Mouse (Mus musculus) layer of hippocampus, postnatal 14 days (tissue): ENCODE measurements at regions not wholly inside any gene's neighbourhood (a gene's known extent, or its start where the extent isn't known, plus 50 kb on each side); places are given as distances from the start of the nearest gene placed in this dataset.
A peak's percentile ranks its signal among the peaks of the same experiment; 100 is the strongest.
"Not testable (repeated sequence)": the region's sequence is repeated elsewhere in the genome, so short reads cannot be mapped to it uniquely, and the experiment has no call there.

Source experiments
- DNase-seq, 2 experiments: peaks; one replicate each; pipeline ENCODE4 v3.0.0; 2021 to 2022; ENCODE audit warnings: low spot score in 2 of 2, mixed read lengths in 1 of 2

GRCm38 (mm10) chr10:46629876-46630275 lies 1052.2 kb downstream of the Hace1 start:
- no peak for DNase-seq

DNA sequence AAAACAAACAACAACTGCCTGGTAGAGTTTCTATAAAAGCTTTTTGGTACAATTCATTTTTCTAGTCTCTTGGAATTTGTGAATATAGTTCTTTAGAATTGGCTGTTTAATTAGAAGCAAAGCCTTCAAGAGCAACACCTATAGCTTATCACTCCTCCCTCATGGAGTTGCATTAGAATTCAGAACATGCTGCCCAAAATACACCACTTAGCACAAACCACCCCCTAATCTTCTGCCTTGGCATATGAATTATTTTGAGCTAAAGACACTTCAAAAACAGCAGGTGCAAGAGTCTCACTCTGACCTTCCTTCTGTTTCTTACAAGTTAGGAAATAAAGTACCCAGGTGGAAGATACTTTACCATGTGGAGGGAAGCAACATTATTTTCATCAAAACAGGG lies 1085.4 kb downstream of the Hace1 start:
- no peak for DNase-seq

- not testable (repeated sequence) for DNase-seq
These were observed 1112.3 kb downstream of the Hace1 start for GRCm38 (mm10) chr10:46689823-46690372.

DNA sequence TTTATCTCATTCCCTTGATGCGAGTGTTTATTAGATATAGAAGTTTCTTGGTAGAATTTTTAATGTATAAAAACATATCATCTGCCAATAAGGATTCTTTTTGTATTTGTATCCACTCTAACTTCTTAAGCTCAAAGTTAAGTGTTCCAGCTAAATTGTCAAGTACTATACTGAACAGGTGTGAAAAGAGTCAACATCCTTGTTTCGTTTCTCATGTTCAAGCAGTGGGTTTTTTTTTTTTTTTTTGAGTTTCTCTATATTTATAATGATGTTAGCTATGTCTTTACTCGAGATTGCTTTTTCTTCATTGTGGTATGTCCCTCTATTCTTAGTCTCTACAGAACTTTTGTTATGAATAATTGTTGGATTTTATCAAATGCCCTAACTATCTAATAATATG lies 1115.0 kb downstream of the Hace1 start:
- no peak for DNase-seq

DNA sequence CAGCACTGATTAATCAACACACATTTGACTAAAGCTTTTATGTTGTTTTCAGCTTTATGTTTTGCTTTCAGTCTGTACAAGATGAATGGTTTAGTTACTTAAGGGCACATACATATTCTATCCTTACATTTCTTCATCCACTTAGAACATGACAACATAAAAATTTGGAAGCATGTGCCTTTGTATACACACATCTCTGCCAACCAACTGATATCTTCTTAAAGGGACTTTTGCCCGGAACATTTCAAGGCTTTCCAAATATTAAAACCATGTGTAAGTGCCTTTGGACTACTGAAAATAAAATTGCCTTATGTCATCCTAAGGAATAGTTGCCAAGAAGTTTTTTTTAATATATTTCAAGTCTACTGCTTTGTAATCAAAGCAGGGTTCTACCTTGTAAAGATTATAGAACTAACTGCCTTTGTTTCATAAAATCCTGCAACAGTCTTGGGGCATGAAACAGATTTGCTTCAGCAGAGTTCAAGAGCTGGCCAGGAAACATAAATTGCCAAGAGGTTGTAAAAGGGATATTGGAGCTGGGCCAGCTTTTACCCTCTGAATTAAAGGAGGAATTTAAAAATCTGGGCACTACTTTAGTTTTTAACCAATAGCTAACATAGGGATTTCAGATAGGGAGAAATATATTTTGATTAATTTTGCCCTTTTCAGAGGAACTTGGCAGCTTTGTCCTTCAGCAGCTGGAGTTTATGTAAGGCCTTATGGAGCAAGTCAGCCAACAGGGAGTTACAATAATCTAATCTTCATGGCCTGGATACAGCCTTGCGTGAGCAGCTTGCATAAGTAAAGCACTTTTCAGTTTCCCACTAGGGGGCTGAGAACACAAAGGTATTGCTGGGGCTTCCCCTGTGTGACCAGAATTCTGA lies 1120.0 kb downstream of the Hace1 start:
- peak; percentile 24 to 75 for DNase-seq

- no peak for DNase-seq
These were observed 1123.6 kb downstream of the Hace1 start for GRCm38 (mm10) chr10:46701221-46701620.

- not testable (repeated sequence) for DNase-seq
These were observed 1130.4 kb downstream of the Hace1 start for GRCm38 (mm10) chr10:46708022-46708421.

GRCm38 (mm10) chr10:46712690-46713089 lies 1135.1 kb downstream of the Hace1 start:
- DNase-seq, result no peak

- DNase-seq, result peak in 1 of 2 experiments; percentile 64
These were observed 1140.9 kb downstream of the Hace1 start for GRCm38 (mm10) chr10:46718349-46719087.

DNA sequence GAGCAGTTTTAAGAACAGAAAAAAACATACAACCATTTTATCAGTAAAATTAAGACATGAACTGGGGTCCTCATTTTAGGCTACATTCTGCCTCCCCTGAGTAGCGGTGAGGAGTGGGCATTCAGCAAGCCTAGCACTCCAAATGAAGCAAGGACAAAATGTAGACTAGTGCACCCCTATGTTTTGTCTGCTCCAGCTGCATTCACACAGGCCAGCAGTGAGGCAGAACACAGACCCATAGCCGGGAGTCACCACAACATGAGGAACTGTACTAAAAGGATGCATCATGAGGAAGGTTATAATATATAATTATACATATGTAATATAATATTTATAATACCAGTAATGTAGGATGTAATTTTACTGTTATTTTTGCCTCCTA lies 1141.5 kb downstream of the Hace1 start:
- no peak for DNase-seq

DNA sequence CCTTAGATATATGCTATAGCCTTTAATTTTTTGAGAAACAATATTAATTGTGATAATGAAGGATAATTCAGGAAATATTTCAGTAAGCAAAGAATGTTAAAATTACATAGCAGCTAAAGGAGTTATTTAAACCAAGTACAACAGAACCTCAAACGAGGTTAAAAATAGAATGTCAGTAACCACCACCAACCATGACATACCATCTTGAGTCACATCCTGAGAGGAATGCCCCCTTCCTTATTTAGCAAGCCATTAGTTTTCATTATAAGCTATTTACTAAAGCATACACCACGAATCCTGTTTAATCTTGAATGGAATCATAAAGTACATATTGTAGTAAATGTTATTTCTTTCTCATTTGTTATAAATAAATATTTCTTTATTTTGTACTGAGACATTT lies 1146.0 kb downstream of the Hace1 start:
- DNase-seq, result no peak

GRCm38 (mm10) chr10:46730601-46731000 lies 1153.0 kb downstream of the Hace1 start:
- no peak for DNase-seq

DNA sequence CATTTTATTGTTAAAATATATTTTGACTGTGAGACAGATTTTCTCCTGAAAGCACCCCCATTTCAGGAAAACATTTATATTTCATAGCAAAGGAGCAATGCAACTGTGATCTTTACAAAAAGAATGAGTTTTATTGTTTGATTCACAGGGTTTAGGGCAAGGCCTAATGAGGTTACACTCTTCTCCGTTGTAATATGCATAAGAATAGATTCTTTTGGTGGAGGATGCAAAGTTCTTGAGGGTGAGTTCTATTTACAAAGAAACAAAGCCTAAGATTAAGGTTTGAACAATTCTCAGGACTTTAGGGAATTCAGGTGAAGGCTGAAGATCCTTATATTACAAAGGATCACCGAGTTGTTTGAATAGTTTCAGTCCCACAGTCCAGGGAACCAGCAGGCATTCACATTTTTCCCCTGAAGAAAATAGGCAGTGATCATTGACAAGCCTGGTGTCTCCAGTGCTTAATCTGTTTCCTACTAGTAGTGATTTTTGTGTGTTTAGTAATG lies 1156.2 kb downstream of the Hace1 start:
- no peak for DNase-seq

DNA sequence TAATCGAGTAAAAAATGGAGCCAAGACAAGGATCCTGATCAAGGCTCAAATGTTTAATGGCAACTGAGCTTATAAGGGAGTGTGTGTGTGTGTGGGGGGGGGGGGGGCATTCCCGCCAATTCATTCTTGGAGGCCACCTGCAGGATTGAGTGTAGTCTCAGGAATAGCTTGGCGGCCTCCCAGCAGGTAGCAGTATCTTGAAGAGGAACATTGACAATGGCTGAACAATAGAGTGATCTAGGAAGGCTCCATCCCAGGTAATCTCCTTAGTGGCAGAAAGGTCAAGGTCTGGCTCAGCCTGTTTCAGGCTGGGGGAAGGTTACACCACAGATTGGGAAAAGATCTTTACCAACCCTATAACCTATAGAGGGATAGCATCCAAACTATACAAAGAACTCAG lies 1163.5 kb downstream of the Hace1 start:
- no peak for DNase-seq

- DNase-seq, result no peak
These were observed 1164.5 kb downstream of the Hace1 start for GRCm38 (mm10) chr10:46742131-46742530.

DNA sequence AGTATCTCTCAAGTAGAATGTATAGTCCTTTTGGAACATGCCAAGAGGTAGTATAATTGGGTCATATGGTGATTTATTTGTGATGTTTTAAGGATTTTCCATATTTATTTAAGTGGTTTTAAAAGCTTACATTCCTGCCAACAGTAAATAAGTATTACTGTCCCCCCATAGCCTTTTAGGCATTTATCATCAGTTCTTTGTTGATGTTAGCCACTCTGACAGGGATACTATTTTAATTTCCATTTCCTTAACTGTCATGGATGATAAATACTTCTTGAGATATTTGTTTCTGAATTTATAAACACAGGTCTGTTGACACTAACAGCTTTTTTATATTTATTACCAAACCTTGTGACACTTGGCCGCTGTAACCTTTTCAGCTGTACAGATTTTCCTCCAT lies 1183.3 kb downstream of the Hace1 start:
- no peak for DNase-seq

- DNase-seq, result no peak
These were observed 1201.1 kb downstream of the Hace1 start for GRCm38 (mm10) chr10:46778729-46779128.

DNA sequence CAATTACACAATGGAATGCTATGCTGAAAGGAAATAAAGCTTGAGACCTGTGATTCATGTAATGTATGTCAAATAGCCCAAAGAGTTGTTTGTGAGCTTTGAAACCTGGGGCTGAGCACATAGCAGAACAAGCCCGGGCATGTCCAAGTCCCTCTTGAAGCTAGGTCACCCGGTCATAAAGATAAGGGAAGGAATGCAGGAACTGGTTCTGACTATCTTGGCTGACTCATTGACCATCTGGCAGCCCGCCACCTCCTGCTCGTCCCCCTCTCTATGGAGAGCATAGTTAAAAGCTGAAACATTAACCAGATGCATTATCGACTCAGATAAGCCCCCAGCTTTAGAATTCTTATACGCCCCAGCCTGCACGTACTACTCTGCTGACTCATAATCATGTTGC lies 1208.1 kb downstream of the Hace1 start:
- not testable (repeated sequence) for DNase-seq

DNA sequence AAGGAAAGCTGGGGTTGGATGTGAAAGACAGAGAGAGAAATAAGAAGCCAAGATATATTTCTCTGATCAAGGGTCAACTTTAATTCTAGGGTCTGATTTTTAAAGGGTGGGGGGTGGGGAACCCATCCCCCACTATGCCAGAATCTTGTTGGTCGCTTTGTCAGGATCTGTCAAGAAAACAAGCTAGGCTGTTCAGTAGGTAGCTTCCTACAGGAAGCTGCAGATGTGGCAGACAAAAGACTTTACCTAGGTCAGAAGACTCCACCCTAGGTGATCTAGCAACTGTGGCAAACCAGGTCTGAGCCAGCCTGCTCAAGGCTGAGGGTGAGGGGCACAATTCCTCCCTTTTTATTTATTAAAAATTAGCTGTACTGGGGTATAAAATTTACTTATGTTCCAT lies 1236.6 kb downstream of the Hace1 start:
- DNase-seq, result no peak

DNA sequence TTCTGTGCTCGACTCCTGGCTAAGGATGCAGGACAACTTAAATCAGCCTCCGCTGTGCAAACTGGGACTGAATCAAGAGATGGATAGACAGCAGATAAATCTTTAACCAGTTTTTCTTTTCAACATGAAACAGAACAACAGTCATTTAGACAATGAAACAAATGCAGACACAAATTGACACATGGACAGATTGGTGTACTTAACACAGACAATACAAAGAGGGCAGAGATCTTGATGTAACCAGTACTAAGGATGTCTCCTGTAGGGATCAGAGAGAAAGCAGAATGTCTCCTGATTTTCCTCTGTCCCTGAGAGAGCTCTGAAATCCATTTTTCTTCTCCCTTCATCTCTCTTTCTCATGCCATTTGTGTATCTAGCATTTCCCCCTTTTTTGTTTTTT lies 1241.5 kb downstream of the Hace1 start:
- DNase-seq, result no peak

DNA sequence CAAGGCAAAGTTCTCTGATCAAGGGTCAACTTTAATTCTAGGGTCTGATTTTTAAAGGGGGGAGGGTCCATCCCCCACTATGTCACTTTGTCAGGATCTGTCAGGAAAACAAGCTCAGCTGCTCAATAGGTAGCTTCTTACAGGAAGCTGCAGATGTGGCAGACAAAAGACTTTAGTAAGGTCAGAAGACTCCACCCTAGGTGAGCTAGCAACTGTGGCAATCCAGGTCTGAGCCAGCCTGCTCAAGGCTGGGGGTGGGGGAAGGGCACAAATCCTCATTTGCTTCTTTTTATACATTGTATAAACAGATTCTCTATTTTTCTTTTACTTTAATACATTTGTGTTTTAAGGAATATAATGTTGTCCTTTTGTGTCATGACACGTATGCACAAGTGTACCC lies 1242.3 kb downstream of the Hace1 start:
- DNase-seq, result no peak

DNA sequence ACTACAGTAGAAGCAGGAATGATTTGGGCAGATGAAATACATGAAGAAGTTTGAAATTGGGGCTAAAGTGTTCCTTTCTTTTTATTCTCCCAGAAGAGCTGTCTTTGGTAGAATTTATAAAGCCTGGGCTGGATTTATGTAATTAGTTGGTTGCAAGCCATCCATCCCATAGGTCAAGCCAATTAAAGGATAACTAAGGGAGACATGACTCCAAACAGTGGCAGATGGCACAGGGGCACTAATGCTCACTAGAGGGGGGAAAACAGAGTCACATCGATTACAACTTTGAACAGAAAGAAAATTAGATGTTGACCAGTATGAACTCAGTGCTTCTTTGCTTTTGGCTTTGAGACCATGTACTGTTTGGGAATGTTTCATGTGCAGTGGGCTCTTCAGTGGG lies 1246.2 kb downstream of the Hace1 start:
- DNase-seq, result no peak
